Mouse (Mus musculus) CH12.LX (cell line): ENCODE measurements around the gene D1Ertd622e. TPM values are rescaled to one million over a fixed set of nuclear protein-coding genes. Genes with fewer than 3 reads are reported as not detected.

Source experiments
- DNase-seq: peaks from one replicate; pipeline ENCODE4 v3.0.0-alpha.2; 2013; ENCODE audit errors: extremely low read depth
- H3K27ac ChIP-seq: 2 replicates; pipeline ENCODE4 v1.5.1; 2012; ENCODE audit warnings: low read depth, mild to moderate bottlenecking, control low read depth, moderate library complexity; ENCODE audit not compliant: insufficient read depth
- H3K27me3 ChIP-seq: replicated peaks from 2 replicates; pipeline ENCODE3; 2012; ENCODE audit warnings: inconsistent platforms
- H3K36me3 ChIP-seq, 2 experiments: replicated peaks in 1 of 2; 2 replicates each; pipeline versions ENCODE3 to v1.6.1; 2012; ENCODE audit warnings: inconsistent platforms in 1 of 2, low read length in 1 of 2, mild to moderate bottlenecking in 1 of 2, mixed read lengths in 1 of 2, moderate library complexity in 1 of 2; ENCODE audit not compliant: control insufficient read depth in 1 of 2, insufficient read depth in 1 of 2
- H3K4me1 ChIP-seq, 2 experiments: 2 replicates each; pipeline ENCODE4 v1.6.1; 2012; ENCODE audit warnings: inconsistent platforms in 1 of 2, moderate library complexity in 1 of 2; ENCODE audit not compliant: insufficient read depth in 2 of 2, control insufficient read depth in 1 of 2
- H3K4me2 ChIP-seq: 2 replicates; pipeline ENCODE4 v1.6.1; 2012; ENCODE audit warnings: low read depth, mild to moderate bottlenecking, control low read depth; ENCODE audit not compliant: poor library complexity, insufficient read depth, severe bottlenecking
- H3K4me3 ChIP-seq, 3 experiments: fragments of 150-350 bp in 1 of 3; sonication (generic) in 1 of 3; replicated peaks in 1 of 3; 2 replicates each; pipeline versions ENCODE3 to v1.5.1; 2011 to 2012; ENCODE audit warnings: low read depth in 2 of 3, low read length in 2 of 3, mild to moderate bottlenecking in 2 of 3, moderate library complexity in 2 of 3, control low read depth in 1 of 3, improper control_type of control experiment in 1 of 3, inconsistent platforms in 1 of 3, mixed read lengths in 1 of 3; ENCODE audit not compliant: poor library complexity in 1 of 3
- H3K79me2 ChIP-seq: replicated peaks from 2 replicates; pipeline ENCODE4 v1.6.1; 2012; ENCODE audit warnings: mild to moderate bottlenecking, moderate library complexity; ENCODE audit not compliant: control insufficient read depth, poor library complexity, insufficient read depth, severe bottlenecking; ENCODE audit errors: extremely low read depth
- H3K9ac ChIP-seq: 2 replicates; pipeline ENCODE4 v1.6.1; 2012; ENCODE audit warnings: low read depth, mild to moderate bottlenecking, control low read depth, moderate library complexity; ENCODE audit not compliant: insufficient read depth
- H3K9me3 ChIP-seq: replicated peaks from 2 replicates; pipeline ENCODE3; 2012; ENCODE audit warnings: low read length, inconsistent platforms, mixed read lengths
- CHD2 ChIP-seq: IDR thresholded peaks from 2 replicates; pipeline ENCODE4 v1.6.1; 2011; ENCODE audit warnings: low read length, improper control_type of control experiment
- CTCF ChIP-seq, 2 experiments: IDR thresholded peaks in 1 of 2; conservative IDR thresholded peaks in 1 of 2; 2 replicates each; pipeline ENCODE4 v1.5.1; 2011 to 2012; ENCODE audit warnings: low read depth in 2 of 2, low read length in 2 of 2, improper control_type of control experiment in 1 of 2, inconsistent platforms in 1 of 2, mild to moderate bottlenecking in 1 of 2, moderate library complexity in 1 of 2
- EP300 ChIP-seq: IDR thresholded peaks from 2 replicates; pipeline ENCODE4 v1.6.1; 2011; ENCODE audit warnings: low read length, improper control_type of control experiment
- JUN ChIP-seq: IDR thresholded peaks from 2 replicates; pipeline ENCODE4 v1.6.1; 2011; ENCODE audit warnings: low read depth, mild to moderate bottlenecking, low read length, improper control_type of control experiment, moderate library complexity; ENCODE audit not compliant: insufficient read depth
- KAT2A ChIP-seq: IDR thresholded peaks from 2 replicates; pipeline ENCODE4 v1.6.1; 2012; ENCODE audit warnings: low read length, improper control_type of control experiment, inconsistent platforms; ENCODE audit not compliant: insufficient replicate concordance
- MAFK ChIP-seq: IDR thresholded peaks from 2 replicates; pipeline ENCODE4 v1.6.1; 2011; ENCODE audit warnings: low read length, improper control_type of control experiment; ENCODE audit not compliant: insufficient replicate concordance
- MAX ChIP-seq: IDR thresholded peaks from 2 replicates; pipeline ENCODE4 v1.6.1; 2011; ENCODE audit warnings: low read length, improper control_type of control experiment
- MAZ ChIP-seq: IDR thresholded peaks from 2 replicates; pipeline ENCODE4 v1.6.1; 2012; ENCODE audit warnings: low read depth, mild to moderate bottlenecking, inconsistent platforms, low read length, improper control_type of control experiment, moderate library complexity
- MXI1 ChIP-seq: IDR thresholded peaks from 2 replicates; pipeline ENCODE4 v1.6.1; 2011; ENCODE audit warnings: mild to moderate bottlenecking, low read depth, low read length, improper control_type of control experiment
- POLR2AphosphoS2 ChIP-seq: IDR thresholded peaks from 2 replicates; pipeline ENCODE4 v1.6.1; 2011; ENCODE audit warnings: low read depth, low read length, improper control_type of control experiment
- RCOR1 ChIP-seq: conservative IDR thresholded peaks from 2 replicates; pipeline ENCODE4 v1.6.1; 2012; ENCODE audit warnings: low read depth, mild to moderate bottlenecking, inconsistent platforms, low read length, improper control_type of control experiment
- USF1 ChIP-seq: IDR thresholded peaks from 2 replicates; pipeline ENCODE4 v1.6.1; 2014; ENCODE audit warnings: low read depth, mild to moderate bottlenecking, inconsistent platforms, low read length, improper control_type of control experiment
- ZC3H11A ChIP-seq: IDR thresholded peaks from 2 replicates; pipeline ENCODE4 v1.6.1; 2012; ENCODE audit warnings: low read depth, mild to moderate bottlenecking, inconsistent platforms, low read length, improper control_type of control experiment
- ZKSCAN1 ChIP-seq: IDR thresholded peaks from 2 replicates; pipeline ENCODE4 v1.6.1; 2012; ENCODE audit warnings: low read depth, inconsistent platforms, low read length, improper control_type of control experiment, borderline replicate concordance
- ZMIZ1 ChIP-seq: IDR thresholded peaks from 2 replicates; pipeline ENCODE4 v1.6.1; 2012; ENCODE audit warnings: low read depth, mild to moderate bottlenecking, inconsistent platforms, low read length, improper control_type of control experiment
- ZNF384 ChIP-seq: IDR thresholded peaks from 2 replicates; pipeline ENCODE4 v1.6.1; 2012; ENCODE audit warnings: low read depth, low read length, improper control_type of control experiment, inconsistent platforms
- dilution Hi-C: fragments of 300-500 bp; cut with MboI; formaldehyde crosslinking; loops from 2 replicates; pipeline ENCODE4 v1.14.3; 2020; ENCODE audit warnings: low sequenced_read_pairs; ENCODE audit not compliant: extremely low pct_unique_long_range_greater_than_20kb, extremely low pct_ligation_motif_present
- in situ Hi-C: fragments of 300-500 bp; cut with MboI; formaldehyde crosslinking; loops from 3 replicates; pipeline ENCODE4 v1.14.3; 2019; ENCODE audit warnings: low sequenced_read_pairs, low pct_ligation_motif_present, low pct_unique_long_range_greater_than_20kb, mixed read lengths
- polyA plus RNA-seq: library from polyadenylated mRNA; unstranded; fragments of >175 nt; gene quantifications from 2 replicates; pipeline ENCODE4 v1.2.1, GENCODE M21; 2012; ENCODE audit warnings: low read depth; ENCODE audit not compliant: insufficient read length
- total RNA-seq, 2 experiments: library from RNA; depleted of rRNA; stranded (reverse); fragments of 300-350 nt in 1 of 2; fragments of >200 nt in 1 of 2; gene quantifications; 2 replicates each; pipeline ENCODE4 v1.2.3; 2012 to 2014

The D1Ertd622e gene
- total and polyA plus RNA-seq, 3 experiments: 9.0 to 27.3 (median 22.1) TPM

- TF ChIP-seq ZNF384 (no peak), CTCF (conservative IDR thresholded peaks at IDR 0.05 in 1 of 2, IDR thresholded peaks at IDR 0.05 in 1 of 2; ENCODE audit: low read depth in 2 of 2, low read length in 2 of 2) (no peak), MXI1 (no peak), POLR2AphosphoS2 (no peak), MAFK (no peak), JUN (no peak), ZMIZ1 (no peak), CHD2 (no peak), MAZ (no peak), MAX (no peak), RCOR1 (no peak)
- DNase-seq: no peak
- in situ Hi-C loops: no loop called here
These were observed 31.7 kb downstream of the D1Ertd622e start for GRCm38 (mm10) chr1:97630146-97630545.

GRCm38 (mm10) chr1:97628859-97629258, 33.0 kb downstream of the D1Ertd622e start:
- H3K36me3 ChIP-seq: no peaks in the 10 kb centered on the region
- peaks cover 2 to 30% of the 10 kb centered on the region in 2 experiments; a peak in 3 of 4 replicates for H3K4me1 ChIP-seq
- dilution Hi-C loops (no loop called here), in situ Hi-C loops (no loop called here)
- no peaks in the 10 kb centered on the region for H3K9me3 ChIP-seq
- H3K79me2 ChIP-seq: no peaks in the 10 kb centered on the region; the same call in 1 of the 2 replicates
- no peak overlapping the region for H3K4me3 ChIP-seq
- H3K27me3 ChIP-seq: no peaks in the 10 kb centered on the region
- H3K9ac ChIP-seq: no peak overlapping the region
- TF ChIP-seq KAT2A (no peak), USF1 (no peak)
- H3K4me2 ChIP-seq: no peak overlapping the region
- H3K27ac ChIP-seq: no peak overlapping the region
- DNase-seq: no peak

More at GRCm38 (mm10) chr1:97630146-97630545, 31.7 kb downstream of the D1Ertd622e start:
- Histone ChIP-seq H3K79me2 (no peaks in the 10 kb centered on the region; the same call in 1 of the 2 replicates), H3K4me2 (no peak overlapping the region), H3K9me3 (no peaks in the 10 kb centered on the region), H3K27me3 (no peaks in the 10 kb centered on the region), H3K4me1 (peaks cover 2 to 19% of the 10 kb centered on the region in 2 experiments; a peak in 3 of 4 replicates), H3K27ac (no peak overlapping the region), H3K36me3 (peaks cover 0 to 6% of the 10 kb centered on the region in 2 experiments), H3K4me3 (no peak overlapping the region), H3K9ac (no peak overlapping the region)
- dilution Hi-C loops: no loop called here

GRCm38 (mm10) chr1:97628016-97628415, 33.9 kb downstream of the D1Ertd622e start:
- H3K79me2 ChIP-seq: no peaks in the 10 kb centered on the region; the same call in 1 of the 2 replicates
- no peak for DNase-seq
- no peaks in the 10 kb centered on the region for H3K9me3 ChIP-seq
- TF ChIP-seq JUN (no peak), KAT2A (no peak), EP300 (no peak), MXI1 (no peak), POLR2AphosphoS2 (no peak), ZKSCAN1 (no peak), ZC3H11A (no peak)
- in situ Hi-C loops: no loop called here
- peaks cover 2 to 36% of the 10 kb centered on the region in 2 experiments; a peak in 3 of 4 replicates for H3K4me1 ChIP-seq
- no peak overlapping the region for H3K4me2 ChIP-seq
- no peak overlapping the region for H3K27ac ChIP-seq
- dilution Hi-C loops: no loop called here
- H3K9ac ChIP-seq: no peak overlapping the region
- no peak overlapping the region for H3K4me3 ChIP-seq
- H3K27me3 ChIP-seq: no peaks in the 10 kb centered on the region
- H3K36me3 ChIP-seq: no peaks in the 10 kb centered on the region
